Mouse (Mus musculus) myocyte (in vitro differentiated cells): ENCODE data around the gene Usp6nl. TPM values are rescaled to one million over a fixed set of nuclear protein-coding genes. Genes with fewer than 3 reads are reported as not detected.
A peak's percentile ranks its signal among the peaks of the same experiment; 100 is the strongest.

Experiments
- H3K27me3 ChIP-seq: one replicate; pipeline ENCODE4 v1.6.1; 2011; ENCODE audit not compliant: control insufficient read depth, insufficient read depth, insufficient read length
- H3K36me3 ChIP-seq: one replicate; pipeline ENCODE4 v1.6.1; 2011; ENCODE audit not compliant: control insufficient read depth, insufficient read depth
- H3K4me2 ChIP-seq: one replicate; pipeline ENCODE4 v1.6.1; 2011; ENCODE audit warnings: low read depth, control low read depth
- H3K4me3 ChIP-seq: one replicate; pipeline ENCODE4 v1.5.1; 2011; ENCODE audit warnings: mild to moderate bottlenecking, control low read depth, moderate library complexity
- H3K79me2 ChIP-seq: one replicate; pipeline ENCODE4 v1.6.1; 2011; ENCODE audit not compliant: control insufficient read depth, insufficient read depth
- H3ac ChIP-seq: one replicate; pipeline ENCODE4 v1.6.1; 2011; ENCODE audit not compliant: control insufficient read depth, insufficient read length
- CEBPB ChIP-seq: IDR thresholded peaks from 2 replicates; pipeline ENCODE4 v1.6.1; 2011; ENCODE audit warnings: mild to moderate bottlenecking, moderate library complexity; ENCODE audit not compliant: poor library complexity, insufficient read depth, severe bottlenecking
- E2F4 ChIP-seq: IDR thresholded peaks from one replicate; pipeline ENCODE4 v1.6.1; 2011; ENCODE audit warnings: mild to moderate bottlenecking, control low read depth, moderate library complexity; ENCODE audit not compliant: insufficient read depth
- MAX ChIP-seq: IDR thresholded peaks from one replicate; pipeline ENCODE4 v1.6.1; 2011; ENCODE audit warnings: low read depth, mild to moderate bottlenecking, control low read depth
- MYOD1 ChIP-seq, 3 experiments: IDR thresholded peaks; one replicate each; pipeline ENCODE4 v1.6.1; 2011; ENCODE audit warnings: control low read depth in 2 of 3, low read depth in 2 of 3, mild to moderate bottlenecking in 2 of 3, moderate library complexity in 1 of 3; ENCODE audit not compliant: insufficient read length in 2 of 3, control insufficient read depth in 1 of 3
- MYOG ChIP-seq, 3 experiments: IDR thresholded peaks; one replicate each; pipeline ENCODE4 v1.6.1; 2011; ENCODE audit warnings: control low read depth in 2 of 3, low read depth in 2 of 3, mild to moderate bottlenecking in 2 of 3; ENCODE audit not compliant: insufficient read length in 2 of 3, control insufficient read depth in 1 of 3, insufficient read depth in 1 of 3
- POLR2A ChIP-seq: IDR thresholded peaks from one replicate; pipeline ENCODE4 v1.6.1; 2011; ENCODE audit warnings: low read depth, mild to moderate bottlenecking, control low read depth, moderate library complexity; ENCODE audit not compliant: insufficient read length
- POLR2AphosphoS2 ChIP-seq: IDR thresholded peaks from one replicate; pipeline ENCODE4 v1.6.1; 2011; ENCODE audit warnings: low read depth, control low read depth; ENCODE audit not compliant: insufficient read length
- REST ChIP-seq: IDR thresholded peaks from one replicate; pipeline ENCODE4 v1.6.1; 2011; ENCODE audit warnings: mild to moderate bottlenecking, control low read depth, moderate library complexity; ENCODE audit not compliant: insufficient read depth, insufficient read length
- SRF ChIP-seq: IDR thresholded peaks from one replicate; pipeline ENCODE4 v1.6.1; 2011; ENCODE audit warnings: low read depth; ENCODE audit not compliant: control insufficient read depth, insufficient read length
- TCF12 ChIP-seq: IDR thresholded peaks from one replicate; pipeline ENCODE4 v1.6.1; 2011; ENCODE audit warnings: mild to moderate bottlenecking, control low read depth; ENCODE audit not compliant: poor library complexity, insufficient read depth, severe bottlenecking
- TCF3 ChIP-seq: IDR thresholded peaks from one replicate; pipeline ENCODE4 v1.6.1; 2011; ENCODE audit warnings: low read depth, control low read depth; ENCODE audit not compliant: insufficient read length
- USF1 ChIP-seq: IDR thresholded peaks from one replicate; pipeline ENCODE4 v1.6.1; 2011; ENCODE audit warnings: low read depth, mild to moderate bottlenecking, control low read depth, moderate library complexity
- polyA plus RNA-seq: library from polyadenylated mRNA; unstranded; fragments of >200 nt; fragmentation: generic; extraction: Trizol; gene quantifications from one replicate; pipeline ENCODE4 v1.2.1, GENCODE M21; 2012; ENCODE audit warnings: missing spikeins

The Usp6nl gene
- polyA plus RNA-seq, 1 experiment: 7.6 TPM

DNA sequence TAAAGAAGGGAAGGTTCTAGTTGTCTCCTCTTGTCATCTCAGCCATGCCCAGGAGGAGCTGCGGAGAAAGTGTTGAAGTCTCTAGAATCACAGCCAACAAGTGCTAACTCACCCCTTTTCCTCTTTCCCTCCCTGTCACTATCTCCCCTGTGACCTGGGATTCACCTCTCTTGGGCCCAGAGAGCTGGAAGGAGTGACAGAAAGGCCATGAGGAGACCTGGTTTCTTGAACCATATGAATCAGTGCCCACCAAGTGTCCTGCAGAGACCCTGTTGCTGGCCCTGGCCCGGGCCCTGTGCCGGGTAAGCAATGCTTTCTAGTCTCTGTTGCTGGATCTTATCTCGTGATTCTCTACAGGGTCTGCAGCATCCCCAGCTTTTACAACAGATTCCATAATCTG lies 155.4 kb downstream of the Usp6nl start:
- Histone ChIP-seq H3K36me3 (no peaks in the 10 kb centered on the region), H3ac (no peak overlapping the region), H3K4me3 (no peak overlapping the region), H3K79me2 (no peaks in the 10 kb centered on the region), H3K4me2 (no peak overlapping the region), H3K27me3 (peaks cover 2% of the 10 kb centered on the region)
- TF ChIP-seq REST (no peak), USF1 (no peak), TCF3 (no peak), CEBPB (no peak), POLR2AphosphoS2 (no peak), MYOD1 (IDR thresholded peaks at IDR 0.05; ENCODE audit: control insufficient read depth in 1 of 3, insufficient read length in 2 of 3, low read depth in 2 of 3) (no peak), POLR2A (no peak), SRF (no peak), TCF12 (no peak), E2F4 (no peak), MAX (no peak), MYOG (IDR thresholded peaks at IDR 0.05; ENCODE audit: control insufficient read depth in 1 of 3, insufficient read depth in 1 of 3, insufficient read length in 2 of 3, low read depth in 2 of 3) (no peak)

DNA sequence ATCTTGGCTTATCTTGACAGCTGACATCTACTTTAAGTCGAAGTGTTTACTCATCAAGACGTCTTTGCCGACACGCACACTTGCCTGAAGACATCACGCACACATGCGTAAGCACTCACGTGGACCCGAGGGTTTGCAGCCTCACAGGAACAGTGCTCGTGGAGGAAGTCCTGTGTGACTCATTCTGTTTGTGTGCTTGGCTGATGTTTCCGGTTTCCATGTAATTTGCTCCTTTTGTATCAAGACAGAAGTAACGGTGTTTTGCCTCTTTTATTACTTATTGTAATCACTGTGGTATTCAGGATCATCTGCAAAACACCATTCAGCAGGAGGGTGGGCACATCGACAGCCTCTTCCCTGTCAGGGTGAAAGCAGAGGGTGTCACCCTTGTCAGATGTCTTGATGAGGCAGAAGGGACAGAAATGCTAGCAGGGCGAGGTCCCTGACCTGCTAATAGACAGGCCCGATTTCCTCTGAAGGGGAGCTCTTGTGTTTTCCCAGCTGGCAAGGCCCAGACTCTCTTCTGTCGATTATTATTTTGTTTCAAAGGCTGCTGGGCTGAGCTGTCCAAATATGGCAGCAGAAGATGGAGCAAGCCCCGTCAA lies 156.0 kb downstream of the Usp6nl start:
- Histone ChIP-seq H3K4me2 (no peak overlapping the region), H3K27me3 (no peaks in the 10 kb centered on the region), H3K4me3 (no peak overlapping the region), H3K36me3 (no peaks in the 10 kb centered on the region), H3K79me2 (no peaks in the 10 kb centered on the region), H3ac (no peak overlapping the region)
- no peak for TF ChIP-seq TCF3
- no peak for TF ChIP-seq REST
- no peak for TF ChIP-seq MYOG (IDR thresholded peaks at IDR 0.05; ENCODE audit: control insufficient read depth in 1 of 3, insufficient read depth in 1 of 3, insufficient read length in 2 of 3, low read depth in 2 of 3)
- no peak for TF ChIP-seq USF1
- no peak for TF ChIP-seq E2F4

DNA sequence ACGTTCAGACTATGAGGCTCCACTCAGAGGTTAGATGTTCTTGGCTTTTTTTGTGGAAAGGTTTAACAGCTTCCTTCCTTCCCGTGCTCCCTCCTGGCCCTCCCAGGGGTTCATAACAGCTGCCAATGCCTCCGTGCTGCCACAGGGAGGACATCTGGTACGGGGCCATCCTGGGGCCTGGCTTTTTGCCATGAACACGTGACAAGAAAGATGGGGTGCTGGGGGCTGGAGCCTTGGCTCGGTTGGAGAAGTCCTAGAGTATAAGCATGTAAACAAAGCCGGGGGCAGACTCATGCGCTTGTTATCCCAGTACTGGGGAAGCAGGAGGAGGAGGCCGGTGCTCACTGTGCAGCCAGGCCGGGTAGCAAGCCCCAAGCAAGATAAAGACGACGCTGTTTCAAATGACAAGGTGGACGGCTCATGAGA lies 156.5 kb downstream of the Usp6nl start:
- TF ChIP-seq POLR2AphosphoS2 (no peak), E2F4 (no peak), POLR2A (no peak), MYOG (IDR thresholded peaks at IDR 0.05; ENCODE audit: control insufficient read depth in 1 of 3, insufficient read depth in 1 of 3, insufficient read length in 2 of 3, low read depth in 2 of 3) (no peak), TCF3 (no peak), SRF (no peak), MAX (no peak), CEBPB (no peak), USF1 (no peak), TCF12 (no peak), REST (no peak), MYOD1 (IDR thresholded peaks at IDR 0.05; ENCODE audit: control insufficient read depth in 1 of 3, insufficient read length in 2 of 3, low read depth in 2 of 3) (no peak)
- no peak overlapping the region for H3K4me3 ChIP-seq
- peak overlapping the region; percentile 12 for H3K4me2 ChIP-seq

DNA sequence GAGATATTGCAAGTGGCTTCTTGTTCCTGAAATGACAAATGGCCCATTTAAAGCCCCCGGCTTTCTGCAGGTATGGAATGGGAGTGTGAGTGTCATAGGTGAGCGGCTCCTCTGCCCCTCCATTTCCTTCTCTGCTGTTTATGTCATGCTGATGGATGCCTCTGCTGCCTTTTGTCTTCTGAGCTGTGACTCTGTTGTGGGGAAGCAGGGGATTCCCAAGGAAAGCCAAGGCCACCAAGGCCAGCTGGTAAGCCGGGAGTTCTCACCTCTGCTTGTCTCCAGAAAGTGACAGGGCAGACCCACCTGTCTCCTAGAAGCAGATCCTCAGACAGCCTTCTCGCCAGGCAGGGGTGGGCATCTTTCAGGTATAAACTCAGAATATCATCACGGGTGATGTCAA lies 157.2 kb downstream of the Usp6nl start:
- no peaks in the 10 kb centered on the region for H3K36me3 ChIP-seq
- no peak overlapping the region for H3K4me3 ChIP-seq
- H3K27me3 ChIP-seq: no peaks in the 10 kb centered on the region
- TF ChIP-seq USF1 (no peak), POLR2AphosphoS2 (no peak), POLR2A (no peak), SRF (no peak), REST (no peak), E2F4 (no peak), MAX (no peak)
- no peak overlapping the region for H3K4me2 ChIP-seq
- H3ac ChIP-seq: no peak overlapping the region
- no peaks in the 10 kb centered on the region for H3K79me2 ChIP-seq

More for the DNA sequence above, 156.5 kb downstream of the Usp6nl start:
- no peaks in the 10 kb centered on the region for H3K36me3 ChIP-seq
- no peaks in the 10 kb centered on the region for H3K27me3 ChIP-seq
- no peaks in the 10 kb centered on the region for H3K79me2 ChIP-seq
- no peak overlapping the region for H3ac ChIP-seq

DNA sequence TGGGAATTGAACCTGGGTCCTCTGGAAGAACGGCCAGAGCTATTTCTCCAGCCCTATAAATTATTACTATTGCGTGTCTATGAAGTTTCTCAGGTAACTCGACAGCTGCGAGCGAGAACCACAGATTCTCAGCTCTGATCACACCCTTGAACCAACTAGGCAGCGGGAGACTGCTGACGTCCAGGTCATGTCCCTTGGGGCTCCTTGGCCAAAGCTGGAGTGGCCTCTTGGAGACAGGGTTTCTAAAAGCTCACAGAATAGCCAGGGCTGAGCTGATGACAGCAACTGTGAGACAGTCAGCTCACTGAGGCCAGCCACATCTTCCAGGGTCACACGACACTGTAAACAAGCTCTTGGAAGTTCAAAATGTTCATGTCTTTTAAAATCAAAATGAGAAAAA lies 159.5 kb downstream of the Usp6nl start:
- Histone ChIP-seq H3K36me3 (no peaks in the 10 kb centered on the region), H3K27me3 (no peaks in the 10 kb centered on the region), H3K4me2 (no peak overlapping the region), H3ac (no peak overlapping the region), H3K4me3 (no peak overlapping the region), H3K79me2 (no peaks in the 10 kb centered on the region)
- TF ChIP-seq TCF12 (no peak), TCF3 (no peak), CEBPB (no peak), MAX (no peak), USF1 (no peak), MYOD1 (IDR thresholded peaks at IDR 0.05; ENCODE audit: control insufficient read depth in 1 of 3, insufficient read length in 2 of 3, low read depth in 2 of 3) (no peak), E2F4 (no peak), REST (no peak), POLR2A (no peak), MYOG (IDR thresholded peaks at IDR 0.05; ENCODE audit: control insufficient read depth in 1 of 3, insufficient read depth in 1 of 3, insufficient read length in 2 of 3, low read depth in 2 of 3) (no peak), SRF (no peak), POLR2AphosphoS2 (no peak)
